Mouse (Mus musculus) heart, postnatal 4 days (tissue): ENCODE measurements around the gene Gm28168. TPM values are rescaled to one million over a fixed set of nuclear protein-coding genes. Genes with fewer than 3 reads are reported as not detected.
"Not testable (repeated sequence)": the region's sequence is repeated elsewhere in the genome, so short reads cannot be mapped to it uniquely, and the experiment has no call there.

Experiments used
- DNase-seq: peaks from one replicate; pipeline ENCODE4 v3.0.0; 2021
- total RNA-seq, 2 experiments: library from RNA; stranded (reverse); gene quantifications; 2 replicates each; pipeline ENCODE4 v1.2.3; 2021

The Gm28168 gene
- not detected for total RNA-seq

DNA sequence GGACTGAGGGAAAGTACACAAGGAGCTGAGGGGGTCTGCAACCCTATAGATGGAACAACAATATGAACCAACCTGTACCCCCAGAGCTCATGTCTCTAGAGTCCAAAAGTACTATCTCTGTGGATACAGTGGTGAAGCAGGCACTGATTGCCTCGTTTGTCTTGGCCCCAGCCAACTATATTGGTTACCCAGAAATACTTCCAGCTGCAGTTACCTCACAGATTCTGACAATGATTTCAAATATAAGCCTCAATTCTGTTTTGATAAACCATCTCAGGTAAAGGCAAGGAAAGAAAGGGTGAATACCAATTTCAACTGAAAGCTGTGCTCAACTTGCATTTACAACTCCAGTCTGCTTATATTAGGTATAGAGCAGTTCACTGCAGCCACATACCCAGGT lies at the start of gene Gm28168:
Gene Gm28168, plus strand, starts transcription at position 301 of the 400 bp plus-strand sequence.
- DNase-seq: not testable (repeated sequence)

DNA sequence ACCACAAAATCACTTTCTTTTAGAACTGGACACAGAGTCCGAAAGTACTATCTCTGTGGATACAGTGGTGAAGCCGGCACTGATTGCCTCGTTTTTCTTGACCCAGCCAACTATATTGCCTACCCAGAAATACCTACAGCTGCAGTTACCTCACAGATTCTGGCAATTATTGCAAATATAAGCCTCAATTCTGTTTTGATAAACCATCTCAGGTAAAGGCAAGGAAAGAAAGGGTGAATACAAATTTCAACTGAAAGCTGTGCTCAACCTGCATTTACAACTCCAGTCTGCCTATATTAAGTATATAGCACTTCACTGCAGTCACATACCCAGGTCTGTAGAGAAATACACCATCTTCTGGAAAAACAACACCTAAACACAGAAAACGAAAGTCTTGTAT lies 37.8 kb downstream of the Gm28168 start, which contains the start of gene Gm7145:
Gene Gm7145, plus strand, starts transcription at position 301 of the 400 bp plus-strand sequence.
- DNase-seq: no peak

Other genes starting within 250 kb of the Gm28168 start
- not detected for gene Gm28363, start 230.9 kb upstream of the Gm28168 start, total RNA-seq
- not detected for gene B020011L13Rik, start 146.9 kb upstream of the Gm28168 start, total RNA-seq
- not detected for gene Gm28360, start 97.9 kb upstream of the Gm28168 start, total RNA-seq
- not detected for gene Gm7145, start 37.9 kb downstream of the Gm28168 start, total RNA-seq
- gene Gm29106, start 248.5 kb downstream of the Gm28168 start, total RNA-seq: not detected